Mouse (Mus musculus): ENCODE data around the gene Ccdc54. TPM values are rescaled to one million over a fixed set of nuclear protein-coding genes. Genes with fewer than 3 reads are reported as not detected.
A peak's percentile ranks its signal among the peaks of the same experiment; 100 is the strongest.

Ccdc54 gene
- total and polyA plus RNA-seq, 3 experiments, result not detected

GRCm38 (mm10) chr16:50559163-50559771 lies 31.7 kb downstream of the Ccdc54 start:
- in situ Hi-C loops (cut with MboI; ENCODE audit: low pct_ligation_motif_present, low pct_unique_long_range_greater_than_20kb, low sequenced_read_pairs) (no loop called here), dilution Hi-C loops (cut with MboI; ENCODE audit: extremely low pct_ligation_motif_present, extremely low pct_unique_long_range_greater_than_20kb, low sequenced_read_pairs) (no loop called here)
- DNase-seq (ENCODE audit: extremely low read depth), result no peak
- H3K4me3 ChIP-seq (replicated peaks in 1 of 3; ENCODE audit: low read depth in 2 of 3, low read length in 2 of 3, poor library complexity in 1 of 3), result no peak overlapping the region
- H3K4me1 ChIP-seq (ENCODE audit: control insufficient read depth in 1 of 2, insufficient read depth in 2 of 2), result no peaks in the 10 kb centered on the region
- H3K9me3 ChIP-seq (replicated peaks; ENCODE audit: low read length), result no peaks in the 10 kb centered on the region
- H3K27ac ChIP-seq (ENCODE audit: insufficient read depth, low read depth), result no peak overlapping the region
- H3K36me3 ChIP-seq (replicated peaks in 1 of 2; ENCODE audit: control insufficient read depth in 1 of 2, insufficient read depth in 1 of 2, low read length in 1 of 2), result peaks cover 35 to 65% of the 10 kb centered on the region in 2 experiments
- peak; percentile 37 for TF ChIP-seq RAD21 (IDR thresholded peaks at IDR 0.05; ENCODE audit: low read depth, low read length)
- no peak for TF ChIP-seq TBP (conservative IDR thresholded peaks at IDR 0.05; ENCODE audit: low read depth, low read length)
- TF ChIP-seq CTCF (conservative IDR thresholded peaks at IDR 0.05 in 1 of 2, IDR thresholded peaks at IDR 0.05 in 1 of 2; ENCODE audit: low read depth in 2 of 2, low read length in 2 of 2), result peak in 1 of 2 experiments; percentile 41; a peak in 2 of 4 replicates
- TF ChIP-seq SMC3 (IDR thresholded peaks at IDR 0.05; ENCODE audit: low read depth, low read length), result peak; percentile 31
- 0 out of 2 replicates have a peak, but pooled peaks cover 3% of the 10 kb centered on the region for H3K79me2 ChIP-seq (replicated peaks; ENCODE audit: control insufficient read depth, extremely low read depth, insufficient read depth, poor library complexity, severe bottlenecking)
- H3K9ac ChIP-seq (ENCODE audit: insufficient read depth, low read depth), result no peak overlapping the region
- no peaks in the 10 kb centered on the region for H3K27me3 ChIP-seq (replicated peaks)
- H3K4me2 ChIP-seq (ENCODE audit: insufficient read depth, low read depth, poor library complexity, severe bottlenecking), result no peak overlapping the region

- peaks cover 25 to 31% of the 10 kb centered on the region in 2 experiments for H3K36me3 ChIP-seq (replicated peaks in 1 of 2; ENCODE audit: control insufficient read depth in 1 of 2, insufficient read depth in 1 of 2, low read length in 1 of 2)
- in situ Hi-C loops (cut with MboI; ENCODE audit: low pct_ligation_motif_present, low pct_unique_long_range_greater_than_20kb, low sequenced_read_pairs), result no loop called here
- DNase-seq (ENCODE audit: extremely low read depth), result no peak
- H3K27ac ChIP-seq (ENCODE audit: insufficient read depth, low read depth), result no peak overlapping the region
- no peak overlapping the region for H3K9ac ChIP-seq (ENCODE audit: insufficient read depth, low read depth)
- no peaks in the 10 kb centered on the region for H3K9me3 ChIP-seq (replicated peaks; ENCODE audit: low read length)
- TF ChIP-seq CHD2 (IDR thresholded peaks at IDR 0.05; ENCODE audit: low read length) (no peak), CTCF (conservative IDR thresholded peaks at IDR 0.05 in 1 of 2, IDR thresholded peaks at IDR 0.05 in 1 of 2; ENCODE audit: low read depth in 2 of 2, low read length in 2 of 2) (no peak), CHD1 (IDR thresholded peaks at IDR 0.05; ENCODE audit: low read depth, low read length) (no peak), NELFE (IDR thresholded peaks at IDR 0.05; ENCODE audit: low read depth, low read length) (no peak), PAX5 (IDR thresholded peaks at IDR 0.05; ENCODE audit: low read length) (no peak), KAT2A (IDR thresholded peaks at IDR 0.05; ENCODE audit: insufficient replicate concordance, low read length) (no peak), ZNF384 (IDR thresholded peaks at IDR 0.05; ENCODE audit: low read depth, low read length) (no peak), ETS1 (conservative IDR thresholded peaks at IDR 0.05; ENCODE audit: low read depth, low read length) (no peak), RCOR1 (conservative IDR thresholded peaks at IDR 0.05; ENCODE audit: low read depth, low read length) (no peak), E2F4 (IDR thresholded peaks at IDR 0.05; ENCODE audit: insufficient replicate concordance, low read depth, low read length) (no peak), USF2 (conservative IDR thresholded peaks at IDR 0.05; ENCODE audit: low read depth, low read length) (no peak), IRF4 (IDR thresholded peaks at IDR 0.05; ENCODE audit: low read depth, low read length) (no peak), MAX (IDR thresholded peaks at IDR 0.05; ENCODE audit: low read length) (no peak), GABPA (IDR thresholded peaks at IDR 0.05; ENCODE audit: insufficient replicate concordance, low read depth, low read length) (no peak)
- H3K4me2 ChIP-seq (ENCODE audit: insufficient read depth, low read depth, poor library complexity, severe bottlenecking), result no peak overlapping the region
- no peak overlapping the region for H3K4me3 ChIP-seq (replicated peaks in 1 of 3; ENCODE audit: low read depth in 2 of 3, low read length in 2 of 3, poor library complexity in 1 of 3)
- no peaks in the 10 kb centered on the region for H3K27me3 ChIP-seq (replicated peaks)
- dilution Hi-C loops (cut with MboI; ENCODE audit: extremely low pct_ligation_motif_present, extremely low pct_unique_long_range_greater_than_20kb, low sequenced_read_pairs), result no loop called here
- no peaks in the 10 kb centered on the region for H3K79me2 ChIP-seq (replicated peaks; ENCODE audit: control insufficient read depth, extremely low read depth, insufficient read depth, poor library complexity, severe bottlenecking)
- peaks cover 4 to 15% of the 10 kb centered on the region in 2 experiments for H3K4me1 ChIP-seq (ENCODE audit: control insufficient read depth in 1 of 2, insufficient read depth in 2 of 2)
Observed at GRCm38 (mm10) chr16:50553828-50554227, 37.1 kb downstream of the Ccdc54 start.

Measured in CH12.LX (cell line).